Mouse (Mus musculus): ENCODE results near the gene Pinlyp. TPM values are rescaled to one million over a fixed set of nuclear protein-coding genes. Genes with fewer than 3 reads are reported as not detected.

Gene Pinlyp
- polyA plus RNA-seq (2012; rRNA removed), result not detected in 2 replicates

GRCm38 (mm10) chr7:24546068-24546614 lies at the start of gene Pinlyp, which contains the start of gene Xrcc1:
Pinlyp (minus strand) TSS chr7:24546118.
Xrcc1 (plus strand) TSS chr7:24546289.
- Histone ChIP-seq H3K27ac (ENCODE audit: insufficient read depth, low read length) (peak within 1 kb of the TSS; percentile 26; the same call in 1 of the 2 replicates), H3K4me3 (replicated peaks; ENCODE audit: insufficient read depth, low read depth, low read length) (peak within 1 kb of the TSS; percentile 81), H3K27me3 (ENCODE audit: control insufficient read depth, insufficient read depth, low read length) (no peaks in the 10 kb centered on the region), H3K4me1 (ENCODE audit: control insufficient read depth, insufficient read depth, low read length) (no peaks in the 10 kb centered on the region; the same call in 1 of the 2 replicates)
- TF ChIP-seq POLR2A (IDR thresholded peaks at IDR 0.05; ENCODE audit: borderline replicate concordance, insufficient read depth, low read length) (no peak), CTCF (IDR thresholded peaks at IDR 0.05; ENCODE audit: borderline replicate concordance, insufficient read depth, low read depth, low read length) (no peak)
- 42% methylated on average over 13 of the region's 13 CpGs for WGBS
- peak in 1 of 2 experiments; percentile 36 for DNase-seq

- Histone ChIP-seq H3K4me1 (ENCODE audit: control insufficient read depth, insufficient read depth, low read length) (peaks cover 5% of the 10 kb centered on the region), H3K27ac (ENCODE audit: insufficient read depth, low read length) (no peak overlapping the region), H3K4me3 (replicated peaks; ENCODE audit: insufficient read depth, low read depth, low read length) (no peak overlapping the region), H3K27me3 (ENCODE audit: control insufficient read depth, insufficient read depth, low read length) (no peaks in the 10 kb centered on the region)
- WGBS, result 84% methylated on average over 2 of the region's 2 CpGs
- TF ChIP-seq POLR2A (IDR thresholded peaks at IDR 0.05; ENCODE audit: borderline replicate concordance, insufficient read depth, low read length) (no peak), CTCF (IDR thresholded peaks at IDR 0.05; ENCODE audit: borderline replicate concordance, insufficient read depth, low read depth, low read length) (no peak)
- DNase-seq, result no peak
Measured at GRCm38 (mm10) chr7:24595464-24595863, 49.5 kb upstream of the Pinlyp start.

GRCm38 (mm10) chr7:24594309-24594803 lies 48.4 kb upstream of the Pinlyp start:
- Histone ChIP-seq H3K4me1 (ENCODE audit: control insufficient read depth, insufficient read depth, low read length) (peaks cover 5% of the 10 kb centered on the region), H3K4me3 (replicated peaks; ENCODE audit: insufficient read depth, low read depth, low read length) (peak overlapping the region; percentile 89), H3K27ac (ENCODE audit: insufficient read depth, low read length) (no peak overlapping the region), H3K27me3 (ENCODE audit: control insufficient read depth, insufficient read depth, low read length) (no peaks in the 10 kb centered on the region)
- peak in 1 of 2 experiments; percentile 32 for DNase-seq
- 6% methylated on average over 13 of the region's 13 CpGs for WGBS
- TF ChIP-seq CTCF (IDR thresholded peaks at IDR 0.05; ENCODE audit: borderline replicate concordance, insufficient read depth, low read depth, low read length) (no peak), POLR2A (IDR thresholded peaks at IDR 0.05; ENCODE audit: borderline replicate concordance, insufficient read depth, low read length) (no peak)

- DNase-seq, result peak; percentile 75 to 77
Measured at GRCm38 (mm10) chr7:24593621-24594308, 47.8 kb upstream of the Pinlyp start.

GRCm38 (mm10) chr7:24592781-24593180 lies 46.9 kb upstream of the Pinlyp start:
- no peak overlapping the region for H3K27ac ChIP-seq (ENCODE audit: insufficient read depth, low read length)
- 86% methylated on average over 6 of the region's 6 CpGs for WGBS
- H3K4me1 ChIP-seq (ENCODE audit: control insufficient read depth, insufficient read depth, low read length), result peaks cover 5% of the 10 kb centered on the region
- no peak overlapping the region for H3K4me3 ChIP-seq (replicated peaks; ENCODE audit: insufficient read depth, low read depth, low read length)
- H3K27me3 ChIP-seq (ENCODE audit: control insufficient read depth, insufficient read depth, low read length), result no peaks in the 10 kb centered on the region
- TF ChIP-seq POLR2A (IDR thresholded peaks at IDR 0.05; ENCODE audit: borderline replicate concordance, insufficient read depth, low read length), result no peak
- TF ChIP-seq CTCF (IDR thresholded peaks at IDR 0.05; ENCODE audit: borderline replicate concordance, insufficient read depth, low read depth, low read length), result no peak
- DNase-seq, result no peak

More at GRCm38 (mm10) chr7:24593621-24594308, 47.8 kb upstream of the Pinlyp start:
- H3K4me1 ChIP-seq (ENCODE audit: control insufficient read depth, insufficient read depth, low read length), result peaks cover 5% of the 10 kb centered on the region
- H3K27me3 ChIP-seq (ENCODE audit: control insufficient read depth, insufficient read depth, low read length), result no peaks in the 10 kb centered on the region
- peak overlapping the region; percentile 89 for H3K4me3 ChIP-seq (replicated peaks; ENCODE audit: insufficient read depth, low read depth, low read length)
- 2% methylated on average over 39 of the region's 39 CpGs for WGBS
- TF ChIP-seq CTCF (IDR thresholded peaks at IDR 0.05; ENCODE audit: borderline replicate concordance, insufficient read depth, low read depth, low read length) (no peak), POLR2A (IDR thresholded peaks at IDR 0.05; ENCODE audit: borderline replicate concordance, insufficient read depth, low read length) (peak; percentile 82)
- peak overlapping the region; percentile 70 for H3K27ac ChIP-seq (ENCODE audit: insufficient read depth, low read length)

GRCm38 (mm10) chr7:24592163-24592562 lies 46.2 kb upstream of the Pinlyp start:
- H3K4me3 ChIP-seq (replicated peaks; ENCODE audit: insufficient read depth, low read depth, low read length), result no peak overlapping the region
- H3K27me3 ChIP-seq (ENCODE audit: control insufficient read depth, insufficient read depth, low read length), result no peaks in the 10 kb centered on the region
- H3K27ac ChIP-seq (ENCODE audit: insufficient read depth, low read length), result no peak overlapping the region
- TF ChIP-seq CTCF (IDR thresholded peaks at IDR 0.05; ENCODE audit: borderline replicate concordance, insufficient read depth, low read depth, low read length) (no peak), POLR2A (IDR thresholded peaks at IDR 0.05; ENCODE audit: borderline replicate concordance, insufficient read depth, low read length) (no peak)
- no peak for DNase-seq
- H3K4me1 ChIP-seq (ENCODE audit: control insufficient read depth, insufficient read depth, low read length), result peaks cover 5% of the 10 kb centered on the region
- 63% methylated on average over 4 of the region's 4 CpGs for WGBS

- 79% methylated on average over 5 of the region's 5 CpGs for whole genome bisulfite sequencing
- H3K27me3 ChIP-seq (ENCODE audit: control insufficient read depth, insufficient read depth, low read length), result no peaks in the 10 kb centered on the region
- TF ChIP-seq POLR2A (IDR thresholded peaks at IDR 0.05; ENCODE audit: borderline replicate concordance, insufficient read depth, low read length) (no peak), CTCF (IDR thresholded peaks at IDR 0.05; ENCODE audit: borderline replicate concordance, insufficient read depth, low read depth, low read length) (no peak)
- DNase-seq, result no peak
- H3K4me1 ChIP-seq (ENCODE audit: control insufficient read depth, insufficient read depth, low read length), result peaks cover 5% of the 10 kb centered on the region
- H3K27ac ChIP-seq (ENCODE audit: insufficient read depth, low read length), result no peak overlapping the region
- H3K4me3 ChIP-seq (replicated peaks; ENCODE audit: insufficient read depth, low read depth, low read length), result no peak overlapping the region
Measured at GRCm38 (mm10) chr7:24591735-24592134, 45.8 kb upstream of the Pinlyp start.

Measured in cerebellum, adult 2 months (tissue).